Mouse (Mus musculus): ENCODE data around the gene March6. TPM values are rescaled to one million over a fixed set of nuclear protein-coding genes. Genes with fewer than 3 reads are reported as not detected.

Gene March6
- polyA plus RNA-seq, 1 experiment: 26.7 TPM

DNA sequence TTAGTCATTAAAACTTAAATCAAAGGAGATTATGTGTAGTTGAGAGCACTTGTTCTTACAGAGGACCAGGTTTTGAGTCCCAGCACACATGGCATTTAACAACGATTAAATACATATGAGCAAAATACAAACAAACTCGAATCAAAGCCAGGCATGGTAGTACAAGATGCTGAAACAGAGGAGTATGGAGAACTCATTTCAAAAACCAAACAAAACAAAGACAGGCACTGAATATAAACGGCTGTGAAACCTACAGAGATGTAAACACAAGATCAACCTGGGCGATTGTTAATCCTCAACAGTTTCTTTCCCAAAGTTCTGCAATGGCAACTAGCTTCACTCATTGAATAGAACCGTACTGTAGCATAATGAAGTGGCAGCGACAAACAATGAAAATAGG, 1.8 kb downstream of the March6 start:
- Histone ChIP-seq H3K27me3 (ENCODE audit: control insufficient read depth, insufficient read depth, low read length) (no peaks in the 10 kb centered on the region), H3K4me3 (ENCODE audit: control insufficient read depth, low read depth, low read length) (peak overlapping the region; percentile 43; the same call in 1 of the 2 replicates)

DNA sequence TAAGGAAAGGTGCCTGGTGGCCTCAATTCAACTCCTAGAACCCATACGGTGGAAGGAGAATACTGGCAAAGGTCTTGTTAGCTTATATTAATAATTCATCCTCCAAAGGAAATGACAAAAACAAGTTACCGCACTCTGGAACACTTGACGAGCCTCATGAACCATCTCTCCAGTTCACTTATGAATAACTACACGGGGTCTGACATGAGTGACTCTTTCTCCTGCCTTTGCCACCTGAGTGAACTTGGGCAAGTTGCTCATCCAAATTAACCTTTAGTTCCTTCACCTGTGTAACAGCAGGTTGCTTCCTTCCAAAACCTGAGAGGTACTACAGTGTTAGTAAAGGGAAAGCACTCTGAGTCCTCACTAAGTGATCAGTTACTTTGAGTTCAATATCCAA, 2.4 kb downstream of the March6 start:
- Histone ChIP-seq H3K27ac (ENCODE audit: control insufficient read depth, insufficient read depth, low read depth, low read length) (no peak overlapping the region), H3K4me1 (ENCODE audit: control insufficient read depth, insufficient read depth, low read length) (peaks cover 6% of the 10 kb centered on the region), H3K4me3 (ENCODE audit: control insufficient read depth, low read depth, low read length) (no peak overlapping the region), H3K27me3 (ENCODE audit: control insufficient read depth, insufficient read depth, low read length) (no peaks in the 10 kb centered on the region), H3K36me3 (ENCODE audit: control insufficient read depth, insufficient read depth, low read length) (no peaks in the 10 kb centered on the region)
- TF ChIP-seq POLR2A (IDR thresholded peaks at IDR 0.05; ENCODE audit: control insufficient read depth, low read depth, low read length) (no peak), CTCF (IDR thresholded peaks at IDR 0.05; ENCODE audit: control insufficient read depth, insufficient read depth, insufficient replicate concordance, low read depth, low read length) (no peak)

More for the DNA sequence above, 1.8 kb downstream of the March6 start:
- Histone ChIP-seq H3K36me3 (ENCODE audit: control insufficient read depth, insufficient read depth, low read length) (no peaks in the 10 kb centered on the region), H3K27ac (ENCODE audit: control insufficient read depth, insufficient read depth, low read depth, low read length) (no peak overlapping the region), H3K4me1 (ENCODE audit: control insufficient read depth, insufficient read depth, low read length) (peaks cover 6% of the 10 kb centered on the region)
- TF ChIP-seq POLR2A (IDR thresholded peaks at IDR 0.05; ENCODE audit: control insufficient read depth, low read depth, low read length): no peak
- no peak for TF ChIP-seq CTCF (IDR thresholded peaks at IDR 0.05; ENCODE audit: control insufficient read depth, insufficient read depth, insufficient replicate concordance, low read depth, low read length)

DNA sequence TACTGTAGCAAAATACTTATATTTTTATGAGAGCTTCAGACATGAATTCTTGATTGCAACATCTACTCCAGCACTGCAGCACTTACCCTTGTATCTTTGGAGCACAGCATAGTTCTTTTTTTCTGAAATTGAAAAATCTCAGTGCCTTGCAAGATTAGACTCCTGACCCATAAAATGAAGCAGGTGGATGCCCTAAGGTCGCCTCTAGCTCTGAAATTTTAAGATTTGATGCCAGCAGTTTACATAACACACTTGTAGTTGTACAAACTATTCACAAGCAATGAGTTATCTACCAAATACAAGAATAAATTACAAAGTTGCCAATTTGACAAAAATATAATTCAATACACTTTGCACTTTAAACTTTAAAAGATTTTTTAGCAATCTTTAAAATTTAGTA, 4.4 kb downstream of the March6 start:
- TF ChIP-seq POLR2A (IDR thresholded peaks at IDR 0.05; ENCODE audit: control insufficient read depth, low read depth, low read length): no peak
- no peak for TF ChIP-seq CTCF (IDR thresholded peaks at IDR 0.05; ENCODE audit: control insufficient read depth, insufficient read depth, insufficient replicate concordance, low read depth, low read length)
- H3K4me1 ChIP-seq (ENCODE audit: control insufficient read depth, insufficient read depth, low read length): peaks cover 3% of the 10 kb centered on the region; the same call in 1 of the 2 replicates
- no peak overlapping the region for H3K4me3 ChIP-seq (ENCODE audit: control insufficient read depth, low read depth, low read length)
- H3K27ac ChIP-seq (ENCODE audit: control insufficient read depth, insufficient read depth, low read depth, low read length): no peak overlapping the region
- H3K36me3 ChIP-seq (ENCODE audit: control insufficient read depth, insufficient read depth, low read length): no peaks in the 10 kb centered on the region
- no peaks in the 10 kb centered on the region for H3K27me3 ChIP-seq (ENCODE audit: control insufficient read depth, insufficient read depth, low read length)

- H3K4me3 ChIP-seq (ENCODE audit: control insufficient read depth, low read depth, low read length): no peak overlapping the region
- no peak for TF ChIP-seq CTCF (IDR thresholded peaks at IDR 0.05; ENCODE audit: control insufficient read depth, insufficient read depth, insufficient replicate concordance, low read depth, low read length)
- TF ChIP-seq POLR2A (IDR thresholded peaks at IDR 0.05; ENCODE audit: control insufficient read depth, low read depth, low read length): no peak
- no peaks in the 10 kb centered on the region for H3K36me3 ChIP-seq (ENCODE audit: control insufficient read depth, insufficient read depth, low read length)
- H3K27me3 ChIP-seq (ENCODE audit: control insufficient read depth, insufficient read depth, low read length): no peaks in the 10 kb centered on the region
- H3K27ac ChIP-seq (ENCODE audit: control insufficient read depth, insufficient read depth, low read depth, low read length): no peak overlapping the region
- no peaks in the 10 kb centered on the region; the same call in 1 of the 2 replicates for H3K4me1 ChIP-seq (ENCODE audit: control insufficient read depth, insufficient read depth, low read length)
Observed at GRCm38 (mm10) chr15:31519000-31519399, 11.9 kb downstream of the March6 start.

- TF ChIP-seq POLR2A (IDR thresholded peaks at IDR 0.05; ENCODE audit: control insufficient read depth, low read depth, low read length): no peak
- TF ChIP-seq CTCF (IDR thresholded peaks at IDR 0.05; ENCODE audit: control insufficient read depth, insufficient read depth, insufficient replicate concordance, low read depth, low read length): no peak
- Histone ChIP-seq H3K27ac (ENCODE audit: control insufficient read depth, insufficient read depth, low read depth, low read length) (no peak overlapping the region), H3K27me3 (ENCODE audit: control insufficient read depth, insufficient read depth, low read length) (no peaks in the 10 kb centered on the region), H3K4me1 (ENCODE audit: control insufficient read depth, insufficient read depth, low read length) (no peaks in the 10 kb centered on the region; the same call in 1 of the 2 replicates), H3K4me3 (ENCODE audit: control insufficient read depth, low read depth, low read length) (no peak overlapping the region), H3K36me3 (ENCODE audit: control insufficient read depth, insufficient read depth, low read length) (no peaks in the 10 kb centered on the region)
Observed at GRCm38 (mm10) chr15:31518371-31518770, 12.5 kb downstream of the March6 start.

DNA sequence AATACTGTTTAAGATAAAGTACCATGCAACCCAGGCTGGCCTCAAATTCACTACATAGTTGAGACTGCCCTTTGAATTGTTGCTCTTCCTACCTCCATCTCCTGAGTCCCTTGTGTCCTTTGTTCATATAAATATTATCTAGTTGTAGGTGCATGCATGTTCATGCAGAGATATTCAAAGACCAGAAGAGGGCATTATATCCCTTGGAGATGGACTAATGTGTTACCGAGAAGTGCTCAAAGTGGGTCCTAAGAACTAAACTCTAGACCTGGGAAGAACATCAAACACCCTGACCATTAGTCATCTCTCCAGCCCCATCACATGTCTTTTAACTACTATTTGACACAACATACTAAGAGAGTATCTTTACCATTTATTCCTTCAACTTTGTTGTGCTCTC, 13.7 kb downstream of the March6 start:
- Histone ChIP-seq H3K27ac (ENCODE audit: control insufficient read depth, insufficient read depth, low read depth, low read length) (no peak overlapping the region), H3K27me3 (ENCODE audit: control insufficient read depth, insufficient read depth, low read length) (no peaks in the 10 kb centered on the region), H3K4me1 (ENCODE audit: control insufficient read depth, insufficient read depth, low read length) (no peaks in the 10 kb centered on the region), H3K4me3 (ENCODE audit: control insufficient read depth, low read depth, low read length) (no peak overlapping the region), H3K36me3 (ENCODE audit: control insufficient read depth, insufficient read depth, low read length) (no peaks in the 10 kb centered on the region)
- TF ChIP-seq CTCF (IDR thresholded peaks at IDR 0.05; ENCODE audit: control insufficient read depth, insufficient read depth, insufficient replicate concordance, low read depth, low read length): no peak
- TF ChIP-seq POLR2A (IDR thresholded peaks at IDR 0.05; ENCODE audit: control insufficient read depth, low read depth, low read length): no peak

DNA sequence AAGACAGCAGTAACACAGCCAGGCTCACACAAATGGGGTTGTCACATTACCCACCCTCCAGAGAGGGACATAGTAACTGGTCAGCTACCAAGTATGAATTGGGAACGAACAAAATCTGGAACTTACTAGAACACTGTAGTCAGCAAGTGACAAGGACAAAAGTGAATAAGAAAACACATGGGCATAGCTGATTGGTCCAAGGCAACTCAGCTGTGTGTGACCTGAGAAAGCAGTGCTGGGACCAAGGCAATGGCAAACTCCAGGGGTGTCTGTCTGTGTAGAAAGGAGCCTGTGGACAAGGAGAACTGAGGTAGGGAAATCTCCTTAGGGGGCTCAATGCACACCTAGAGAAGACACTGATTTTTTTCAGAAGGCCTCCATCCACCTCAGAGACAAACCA, 19.1 kb downstream of the March6 start:
- TF ChIP-seq POLR2A (IDR thresholded peaks at IDR 0.05; ENCODE audit: control insufficient read depth, low read depth, low read length) (no peak), CTCF (IDR thresholded peaks at IDR 0.05; ENCODE audit: control insufficient read depth, insufficient read depth, insufficient replicate concordance, low read depth, low read length) (no peak)
- no peaks in the 10 kb centered on the region for H3K36me3 ChIP-seq (ENCODE audit: control insufficient read depth, insufficient read depth, low read length)
- no peak overlapping the region for H3K4me3 ChIP-seq (ENCODE audit: control insufficient read depth, low read depth, low read length)
- no peaks in the 10 kb centered on the region for H3K27me3 ChIP-seq (ENCODE audit: control insufficient read depth, insufficient read depth, low read length)
- H3K4me1 ChIP-seq (ENCODE audit: control insufficient read depth, insufficient read depth, low read length): no peaks in the 10 kb centered on the region
- H3K27ac ChIP-seq (ENCODE audit: control insufficient read depth, insufficient read depth, low read depth, low read length): no peak overlapping the region

DNA sequence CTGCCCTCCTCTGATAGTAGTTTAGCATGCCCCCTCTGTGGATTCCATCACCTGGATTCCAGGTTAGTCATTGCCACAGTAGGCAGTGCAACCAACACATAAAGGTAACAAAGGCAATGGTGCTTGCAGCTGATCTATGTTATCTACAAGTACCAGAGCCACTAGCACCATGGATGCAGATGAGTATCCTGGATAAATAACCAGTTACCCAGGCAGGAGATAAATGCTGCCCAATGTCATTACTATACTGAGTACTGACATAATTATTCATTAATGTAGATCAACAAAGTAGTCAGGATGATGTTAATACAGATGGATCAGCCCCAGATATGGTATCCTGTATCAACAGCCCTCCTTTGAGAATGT, 19.5 kb downstream of the March6 start:
- no peak for TF ChIP-seq POLR2A (IDR thresholded peaks at IDR 0.05; ENCODE audit: control insufficient read depth, low read depth, low read length)
- no peak for TF ChIP-seq CTCF (IDR thresholded peaks at IDR 0.05; ENCODE audit: control insufficient read depth, insufficient read depth, insufficient replicate concordance, low read depth, low read length)
- H3K4me1 ChIP-seq (ENCODE audit: control insufficient read depth, insufficient read depth, low read length): no peaks in the 10 kb centered on the region
- no peaks in the 10 kb centered on the region for H3K36me3 ChIP-seq (ENCODE audit: control insufficient read depth, insufficient read depth, low read length)
- no peaks in the 10 kb centered on the region for H3K27me3 ChIP-seq (ENCODE audit: control insufficient read depth, insufficient read depth, low read length)
- H3K4me3 ChIP-seq (ENCODE audit: control insufficient read depth, low read depth, low read length): no peak overlapping the region
- H3K27ac ChIP-seq (ENCODE audit: control insufficient read depth, insufficient read depth, low read depth, low read length): no peak overlapping the region

Data from testis, adult 2 months (tissue).